Comparison of ENCODE assay signal across 12 mouse cellular contexts in genomic region chr6:72270952-72271519, GRCm38 (mm10). TPM values are rescaled to one million over a fixed set of nuclear protein-coding genes. Genes with fewer than 3 reads are reported as not detected.
DNase-seq lines count a peak whose midpoint lies in the region; ATAC-seq and TF ChIP-seq lines count a peak whose summit lies in the region.
"Had no signal": no experiment of that assay in that cellular context is flagged by ENCODE, and none has a peak within 500 bp of the region (broad histone marks: within the 10 kb centered on the region; RNA-seq: fewer than 3 reads in every experiment).

No protein-coding gene starts in this region.

- no peaks in the 10 kb centered on the region for H3K36me3 ChIP-seq in lung, postnatal 0 days (ENCODE audit: insufficient read depth, low read length)
- H3K36me3 ChIP-seq in stomach, embryonic 15.5 days = no peaks in the 10 kb centered on the region
- no peaks in the 10 kb centered on the region for H3K36me3 ChIP-seq in heart, embryonic 12.5 days
- H3K36me3 ChIP-seq: limb, embryonic 10.5 days had no signal

- peaks cover 18% of the 10 kb centered on the region; the same call in 1 of the 2 replicates for H3K4me1 ChIP-seq in lung, postnatal 0 days (ENCODE audit: insufficient read depth, low read depth, low read length)
- H3K4me1 ChIP-seq in stomach, embryonic 15.5 days = 0 out of 2 replicates have a peak, but pooled peaks cover 5% of the 10 kb centered on the region
- peaks cover 25% of the 10 kb centered on the region for H3K4me1 ChIP-seq in heart, embryonic 12.5 days (replicated peaks)

- H3K9ac ChIP-seq in lung, postnatal 0 days (replicated peaks; ENCODE audit: low read depth) = no peak overlapping the region
- no peak overlapping the region for H3K9ac ChIP-seq in stomach, embryonic 15.5 days
- no peak overlapping the region for H3K9ac ChIP-seq in heart, embryonic 12.5 days

- DNase-seq in lung, postnatal 0 days (ENCODE audit: low spot score) = no peak
- no peak for DNase-seq in lung, postnatal 10 days
- peak; percentile 87 to 91 for DNase-seq in cerebellum, postnatal 25 days
- peak; percentile 35 to 80 for DNase-seq in left cerebral cortex, postnatal 25 days (ENCODE audit: low spot score in 2 of 2)
- DNase-seq in kidney, postnatal 10 days = no peak

- H3K27me3 ChIP-seq in lung, postnatal 0 days (replicated peaks; ENCODE audit: insufficient read depth, low read length) = no peaks in the 10 kb centered on the region
- H3K27me3 ChIP-seq in stomach, embryonic 15.5 days (replicated peaks) = no peaks in the 10 kb centered on the region
- no peaks in the 10 kb centered on the region for H3K27me3 ChIP-seq in heart, embryonic 12.5 days (replicated peaks)

- TF ChIP-seq CTCF in lung, postnatal 0 days (IDR thresholded peaks at IDR 0.05) = no peak

- WGBS in lung, postnatal 0 days = 63% methylated on average over 11 of the region's 11 CpGs
- WGBS in stomach, embryonic 15.5 days = 65% methylated on average over 11 of the region's 11 CpGs
- WGBS in heart, embryonic 12.5 days = 73% methylated on average over 11 of the region's 11 CpGs

- TF ChIP-seq EP300 in lung, postnatal 0 days (IDR thresholded peaks at IDR 0.05) = no peak

- no peak for ATAC-seq in lung, postnatal 0 days
- ATAC-seq in stomach, embryonic 15.5 days (ENCODE audit: insufficient read depth, low FRiP score, low read depth) = peak; percentile 20; the same call in 1 of the 2 replicates
- ATAC-seq in inflammation-experienced regulatory T-cells, adult 6 months = no peak
- ATAC-seq in heart, embryonic 12.5 days (ENCODE audit: insufficient number of reproducible peaks, low FRiP score) = no peak
- ATAC-seq: hindbrain, embryonic 16.5 days had no signal

- intact Hi-C loops in left cerebral cortex, postnatal 25 days (cut with DNase I) = loop anchor here (5.0 kb wide), 1 partner anchor 54 kb away; no protein-coding TSS in a partner anchor

- no peak overlapping the region for H3K4me2 ChIP-seq in lung, postnatal 0 days (replicated peaks; ENCODE audit: low read depth, low read length)
- H3K4me2 ChIP-seq in stomach, embryonic 15.5 days = no peak overlapping the region
- H3K4me2 ChIP-seq in heart, embryonic 12.5 days = no peak overlapping the region

- no peak overlapping the region for H3K4me3 ChIP-seq in lung, postnatal 0 days (ENCODE audit: low read depth, low read length)
- no peak overlapping the region for H3K4me3 ChIP-seq in stomach, embryonic 15.5 days (replicated peaks)
- no peak overlapping the region for H3K4me3 ChIP-seq in heart, embryonic 12.5 days
- H3K4me3 ChIP-seq: limb, embryonic 10.5 days had no signal

- H3K27ac ChIP-seq in lung, postnatal 0 days (ENCODE audit: low read length) = peak overlapping the region; percentile 92
- H3K27ac ChIP-seq in stomach, embryonic 15.5 days = no peak overlapping the region
- H3K27ac ChIP-seq in heart, embryonic 12.5 days (ENCODE audit: poor library complexity, severe bottlenecking) = no peak overlapping the region
- H3K27ac ChIP-seq: limb, embryonic 10.5 days had no signal

- no peaks in the 10 kb centered on the region for H3K9me3 ChIP-seq in lung, postnatal 0 days (ENCODE audit: low read length)
- no peaks in the 10 kb centered on the region for H3K9me3 ChIP-seq in stomach, embryonic 15.5 days
- no peaks in the 10 kb centered on the region for H3K9me3 ChIP-seq in heart, embryonic 12.5 days (replicated peaks)
- H3K9me3 ChIP-seq: limb, embryonic 10.5 days had no signal

RNA-seq across cellular contexts. Expression of gene Sftpb, which starts 33.4 kb away (rescaled TPM):
- polyA plus RNA-seq in lung, postnatal 0 days (2015; fragmentation: Nextera tagmentation; extraction: Ambion mirVana) = 1,292 and 1,589 TPM in 2 replicates
- not detected for total RNA-seq in left cerebral cortex, postnatal 25 days (2021)
- polyA plus RNA-seq in stomach, embryonic 15.5 days (2015; fragmentation: Nextera tagmentation; extraction: Ambion mirVana) = 0.10 TPM in 1 of 2 replicates, not detected in the other
- polyA plus RNA-seq in inflammation-experienced regulatory T-cells, adult 6 months (2017; shearing (Covaris generic)) = not detected
- not detected in 2 replicates for polyA plus RNA-seq in heart, embryonic 12.5 days (2016; fragmentation: Nextera tagmentation; extraction: Ambion mirVana)
- total RNA-seq: ES-E14 had no signal
- polyA plus RNA-seq: embryonic facial prominence, embryonic 14.5 days; limb, embryonic 10.5 days had no signal

RNA-seq across cellular contexts. Expression of gene Atoh8, which starts 35.7 kb away (rescaled TPM):
- 17.3 and 20.6 TPM in 2 replicates for polyA plus RNA-seq in lung, postnatal 0 days (2015; fragmentation: Nextera tagmentation; extraction: Ambion mirVana)
- 1 to 10 TPM; 1.4 to 1.8 TPM for total RNA-seq in left cerebral cortex, postnatal 25 days (2021)
- polyA plus RNA-seq in stomach, embryonic 15.5 days (2015; fragmentation: Nextera tagmentation; extraction: Ambion mirVana) = 9.8 and 11.2 TPM in 2 replicates
- polyA plus RNA-seq in inflammation-experienced regulatory T-cells, adult 6 months (2017; shearing (Covaris generic)) = not detected
- 14.1 and 14.9 TPM in 2 replicates for polyA plus RNA-seq in heart, embryonic 12.5 days (2016; fragmentation: Nextera tagmentation; extraction: Ambion mirVana)

Comparison
In these comparisons a context has a peak if more than half of its experiments do, and no peak if none do; other contexts are left out.
1. DNase-seq: peak in cerebellum, postnatal 25 days (2 of 2) and left cerebral cortex, postnatal 25 days (2 of 2); none in lung, postnatal 0 days (single experiment), lung, postnatal 10 days (single experiment) and kidney, postnatal 10 days (single experiment).
2. RNA of gene Sftpb, which starts 33.4 kb away (polyA plus RNA-seq): 1,292 to 1,589 TPM in lung, postnatal 0 days; 0.10 TPM in stomach, embryonic 15.5 days, not detected in inflammation-experienced regulatory T-cells, adult 6 months and not detected in heart, embryonic 12.5 days; every median in the first group is over 1,000 times any median in the second.
3. RNA of gene Atoh8, which starts 35.7 kb away (polyA plus RNA-seq): 17.3 to 20.6 TPM in lung, postnatal 0 days, 14.1 to 14.9 TPM in heart, embryonic 12.5 days and 9.8 to 11.2 TPM in stomach, embryonic 15.5 days; not detected in inflammation-experienced regulatory T-cells, adult 6 months; every median in the first group is over 10 times any median in the second.